Mouse (Mus musculus) lung, embryonic 14.5 days (tissue): Measurements from ENCODE around the gene Lrch1. TPM values are rescaled to one million over a fixed set of nuclear protein-coding genes. Genes with fewer than 3 reads are reported as not detected.

Experiments used
- ATAC-seq: fragments of 200-750 bp; cut with Nextera tagmentation; 2 replicates; pipeline ENCODE4 v1.8.0; 2017; ENCODE audit warnings: mild to moderate bottlenecking, moderate TSS enrichment, moderate library complexity; ENCODE audit not compliant: insufficient read depth
- DNase-seq: peaks from one replicate; pipeline ENCODE4 v3.0.0-alpha.2; 2015
- H3K27ac ChIP-seq: fragments of 300-500 bp; sonication (generic); 2 replicates; pipeline ENCODE4 v1.5.1; 2014; ENCODE audit warnings: low read depth, mild to moderate bottlenecking, moderate library complexity
- H3K27me3 ChIP-seq: fragments of 300-500 bp; sonication (generic); 2 replicates; pipeline ENCODE4 v1.6.1; 2014; ENCODE audit warnings: low read length, control low read depth; ENCODE audit not compliant: insufficient read depth
- H3K36me3 ChIP-seq: fragments of 300-500 bp; sonication (generic); 2 replicates; pipeline ENCODE4 v1.6.1; 2014; ENCODE audit warnings: control low read depth; ENCODE audit not compliant: insufficient read depth
- H3K4me1 ChIP-seq: fragments of 300-500 bp; sonication (generic); 2 replicates; pipeline ENCODE4 v1.6.1; 2014; ENCODE audit warnings: antibody characterized with exemption, control low read depth; ENCODE audit not compliant: insufficient read depth
- H3K4me2 ChIP-seq: fragments of 300-500 bp; sonication (generic); 2 replicates; pipeline ENCODE4 v1.6.1; 2014; ENCODE audit warnings: mild to moderate bottlenecking
- H3K4me3 ChIP-seq: fragments of 300-500 bp; sonication (generic); 2 replicates; pipeline ENCODE4 v1.5.1; 2014; ENCODE audit warnings: low read depth, low read length
- H3K9ac ChIP-seq: fragments of 300-500 bp; sonication (generic); 2 replicates; pipeline ENCODE4 v1.6.1; 2014
- H3K9me3 ChIP-seq: fragments of 300-500 bp; sonication (generic); 2 replicates; pipeline ENCODE4 v1.6.1; 2016; ENCODE audit warnings: low read depth, low read length, control low read depth
- CTCF ChIP-seq: IDR thresholded peaks from 2 replicates; pipeline ENCODE4 v1.5.1; 2016; ENCODE audit warnings: antibody characterized with exemption, low read depth
- WGBS: fragments of 180-500 bp; shearing (Covaris S2); extraction: QIAGEN DNeasy Blood & Tissue Kit; methylation state at CpG from one replicate; pipeline ENCODE4 v1.1.7; 2014; 5-methylcytosine and 5-hydroxymethylcytosine counted together
- polyA plus RNA-seq: library from polyadenylated mRNA; unstranded; fragments of >200 nt; fragmentation: Nextera tagmentation; extraction: Ambion mirVana; gene quantifications from 2 replicates; pipeline ENCODE4 v1.2.1, GENCODE M21; 2014

Lrch1 gene
- polyA plus RNA-seq, 1 experiment from 2014 or later = 23.9 TPM

DNA sequence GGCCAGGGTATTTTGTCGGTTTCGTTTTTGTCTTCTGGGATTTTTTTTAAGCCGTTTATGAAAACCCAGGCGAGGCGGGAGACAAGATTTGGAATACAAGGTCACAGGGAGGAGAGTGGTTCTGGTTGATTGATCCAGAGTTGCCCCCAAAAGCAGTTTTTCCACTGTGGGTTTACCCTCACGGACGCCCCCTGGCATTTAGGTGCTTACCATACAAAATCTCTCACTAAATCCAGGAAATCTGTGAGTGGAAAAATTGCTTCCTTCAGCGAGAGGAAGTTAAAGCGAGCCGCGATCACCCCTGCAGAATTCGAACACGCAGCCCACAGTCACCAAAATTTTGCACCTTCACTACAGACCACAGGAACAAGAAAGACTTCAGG is 329 bp upstream of the Lrch1 start:
- no peak for TF ChIP-seq CTCF
- Histone ChIP-seq H3K4me3 (peak overlapping the region; percentile 69), H3K9me3 (no peaks in the 10 kb centered on the region), H3K27me3 (no peaks in the 10 kb centered on the region), H3K4me1 (peaks cover 10% of the 10 kb centered on the region; the same call in 1 of the 2 replicates), H3K36me3 (no peaks in the 10 kb centered on the region), H3K27ac (peak overlapping the region; percentile 92), H3K4me2 (peak overlapping the region; percentile 73), H3K9ac (peak overlapping the region; percentile 91)
- ATAC-seq = no peak
- no peak for DNase-seq
- 25% methylated on average over 13 of the region's 13 CpGs for WGBS

DNA sequence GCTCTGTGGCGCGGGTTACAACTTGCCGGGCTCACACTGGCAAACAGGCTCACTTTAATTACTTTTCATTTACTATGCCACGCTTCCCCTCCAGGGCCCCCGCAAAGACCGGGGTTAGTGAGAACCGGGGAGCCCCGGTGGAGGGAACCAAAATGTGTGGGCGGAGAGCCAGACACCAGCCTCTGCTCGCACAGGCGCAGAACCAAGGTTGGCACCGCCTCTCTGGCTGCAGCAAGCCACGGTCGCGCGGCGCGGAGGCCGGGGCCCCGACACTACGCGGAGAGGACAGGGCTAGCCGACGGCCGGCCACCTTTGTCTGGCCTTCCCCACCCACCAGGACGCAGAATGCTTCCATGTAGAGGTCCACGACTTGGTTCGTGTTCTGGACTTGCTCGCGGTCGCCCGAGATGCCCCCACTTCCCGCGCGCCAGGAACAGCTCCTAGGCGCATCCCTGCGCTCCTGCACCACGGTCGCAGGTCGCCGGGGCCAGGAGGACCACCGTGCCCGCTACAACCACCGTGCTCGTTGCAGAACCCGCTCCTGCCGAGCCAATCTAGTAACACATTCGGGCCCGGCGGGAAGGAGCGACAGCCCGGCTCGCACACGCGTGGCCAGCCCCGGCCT is 813 bp downstream of the Lrch1 start:
- under 1% methylated on average over 56 of the region's 56 CpGs for WGBS
- TF ChIP-seq CTCF = no peak
- DNase-seq = peak; percentile 82
- H3K9ac ChIP-seq = peak overlapping the region; percentile 91
- H3K27ac ChIP-seq = peak overlapping the region; percentile 92
- no peaks in the 10 kb centered on the region for H3K27me3 ChIP-seq
- H3K4me3 ChIP-seq = peak overlapping the region; percentile 69
- H3K4me2 ChIP-seq = peak overlapping the region; percentile 73
- H3K9me3 ChIP-seq = no peaks in the 10 kb centered on the region
- no peaks in the 10 kb centered on the region for H3K36me3 ChIP-seq
- H3K4me1 ChIP-seq = peaks cover 10% of the 10 kb centered on the region; the same call in 1 of the 2 replicates
- ATAC-seq = peak; percentile 72

- peak overlapping the region; percentile 69 for H3K4me3 ChIP-seq
- TF ChIP-seq CTCF = no peak
- no peaks in the 10 kb centered on the region for H3K36me3 ChIP-seq
- peak overlapping the region; percentile 73 for H3K4me2 ChIP-seq
- H3K9me3 ChIP-seq = no peaks in the 10 kb centered on the region
- peak overlapping the region; percentile 92 for H3K27ac ChIP-seq
- WGBS = 2% methylated on average over 13 of the region's 13 CpGs
- H3K9ac ChIP-seq = peak overlapping the region; percentile 91
- no peaks in the 10 kb centered on the region for H3K27me3 ChIP-seq
- DNase-seq (peak; percentile 56), ATAC-seq (peak; percentile 38)
- H3K4me1 ChIP-seq = peaks cover 10% of the 10 kb centered on the region; the same call in 1 of the 2 replicates
Observed at GRCm38 (mm10) chr14:74946321-74946750, 1.3 kb downstream of the Lrch1 start.

DNA sequence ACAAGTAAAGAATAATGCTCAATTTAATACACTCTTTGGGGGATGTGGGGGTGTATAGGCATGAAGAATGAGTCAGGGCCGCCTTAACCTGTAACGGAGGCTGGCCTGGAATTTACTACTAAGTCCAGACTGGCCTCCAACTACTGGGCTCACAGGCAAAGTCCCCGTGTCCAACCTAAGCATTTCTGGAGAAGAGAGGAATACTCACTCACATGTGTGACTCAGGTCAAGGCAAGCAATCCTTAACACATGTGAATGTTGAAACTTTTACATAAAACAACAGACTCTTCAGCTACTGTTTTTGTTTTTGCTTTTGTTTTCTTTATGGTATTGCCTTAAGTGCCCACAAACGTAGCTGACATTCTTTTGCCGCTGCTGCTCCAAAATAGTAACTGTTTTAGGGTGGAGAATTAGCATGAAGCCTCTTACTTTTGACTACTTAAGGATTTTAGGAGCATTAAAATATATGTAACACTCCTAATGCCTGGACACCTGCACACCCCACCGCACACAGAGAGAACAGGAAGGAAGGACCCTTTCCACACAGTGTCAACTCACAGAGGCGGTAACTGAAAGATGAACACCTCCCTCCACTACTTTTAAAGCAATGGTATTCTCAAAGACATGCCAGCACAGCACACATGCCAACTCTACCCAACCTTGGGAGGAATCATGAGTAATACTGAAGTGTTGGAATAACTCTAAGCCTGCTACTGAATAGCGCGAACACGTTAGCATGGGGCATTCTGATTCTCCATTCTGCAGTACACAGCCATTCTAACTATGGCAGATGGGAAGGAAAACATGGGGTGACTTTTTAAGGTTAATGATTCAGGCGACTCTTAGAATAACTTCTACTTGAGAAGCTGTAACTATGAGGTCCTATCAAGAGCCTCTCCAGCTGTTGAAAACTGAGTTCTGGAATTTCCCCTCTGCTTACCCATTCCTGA is 2.1 kb downstream of the Lrch1 start:
- Histone ChIP-seq H3K9ac (peak overlapping the region; percentile 91), H3K4me1 (peaks cover 10% of the 10 kb centered on the region; the same call in 1 of the 2 replicates)

GRCm38 (mm10) chr14:74944128-74944755 is 3.4 kb downstream of the Lrch1 start:
- Histone ChIP-seq H3K4me2 (no peak overlapping the region), H3K36me3 (no peaks in the 10 kb centered on the region), H3K4me3 (no peak overlapping the region), H3K9me3 (no peaks in the 10 kb centered on the region), H3K27ac (no peak overlapping the region), H3K27me3 (no peaks in the 10 kb centered on the region), H3K4me1 (peaks cover 10% of the 10 kb centered on the region; the same call in 1 of the 2 replicates), H3K9ac (no peak overlapping the region)
- WGBS = 83% methylated on average over 7 of the region's 7 CpGs
- DNase-seq (no peak), ATAC-seq (no peak)
- TF ChIP-seq CTCF = no peak

More for the DNA sequence above, 2.1 kb downstream of the Lrch1 start:
- H3K4me2 ChIP-seq = peak overlapping the region; percentile 73
- H3K36me3 ChIP-seq = no peaks in the 10 kb centered on the region
- no peak for DNase-seq
- no peaks in the 10 kb centered on the region for H3K27me3 ChIP-seq
- no peaks in the 10 kb centered on the region for H3K9me3 ChIP-seq
- no peak overlapping the region for H3K27ac ChIP-seq
- peak overlapping the region; percentile 69 for H3K4me3 ChIP-seq
- TF ChIP-seq CTCF = no peak
- WGBS = 75% methylated on average over 11 of the region's 11 CpGs
- no peak for ATAC-seq

GRCm38 (mm10) chr14:74943581-74944117 is 4.0 kb downstream of the Lrch1 start:
- no peak for ATAC-seq
- no peak overlapping the region for H3K27ac ChIP-seq
- H3K9ac ChIP-seq = no peak overlapping the region
- H3K4me2 ChIP-seq = no peak overlapping the region
- no peak for DNase-seq
- H3K27me3 ChIP-seq = no peaks in the 10 kb centered on the region
- H3K36me3 ChIP-seq = no peaks in the 10 kb centered on the region
- H3K4me1 ChIP-seq = peaks cover 9% of the 10 kb centered on the region; the same call in 1 of the 2 replicates
- H3K9me3 ChIP-seq = no peaks in the 10 kb centered on the region
- WGBS = 72% methylated on average over 6 of the region's 6 CpGs
- H3K4me3 ChIP-seq = no peak overlapping the region
- TF ChIP-seq CTCF = no peak
